Mouse (Mus musculus) liver, embryonic 14.5 days (tissue): ENCODE measurements at regions not wholly inside any gene's neighbourhood (a gene's known extent, or its start where the extent isn't known, plus 50 kb on each side); places are given as distances from the start of the nearest gene placed in this dataset.

Experiments
- ATAC-seq: fragments of 200-750 bp; cut with Nextera tagmentation; 2 replicates; pipeline ENCODE4 v1.8.0; 2017; ENCODE audit warnings: moderate number of reproducible peaks, mild to moderate bottlenecking, moderate library complexity; ENCODE audit not compliant: insufficient read depth
- DNase-seq, 3 experiments: peaks; one replicate each; pipeline ENCODE4 v3.0.0-alpha.2; 2012 to 2013; ENCODE audit warnings: low read depth in 3 of 3, low spot score in 3 of 3
- H3K27ac ChIP-seq: fragments of 300-500 bp; sonication (generic); 2 replicates; pipeline ENCODE4 v1.5.1; 2014; ENCODE audit warnings: moderate library complexity, mild to moderate bottlenecking, control low read depth, inconsistent platforms
- H3K27me3 ChIP-seq: fragments of 300-500 bp; sonication (generic); 2 replicates; pipeline ENCODE4 v1.6.1; 2014; ENCODE audit warnings: mild to moderate bottlenecking, low read length, moderate library complexity; ENCODE audit not compliant: control insufficient read depth, insufficient read depth
- H3K36me3 ChIP-seq: fragments of 300-500 bp; sonication (generic); replicated peaks from 2 replicates; pipeline ENCODE4 v1.6.1; 2014; ENCODE audit warnings: low read depth; ENCODE audit not compliant: control insufficient read depth, insufficient read depth
- H3K4me1 ChIP-seq, 2 experiments: fragments of 200-500 bp in 1 of 2; fragments of 300-500 bp in 1 of 2; sonication (generic) in 1 of 2; replicated peaks; 2 replicates each; pipeline ENCODE4 v1.6.1; 2012 to 2014; ENCODE audit warnings: antibody characterized with exemption in 1 of 2, inconsistent platforms in 1 of 2, low read length in 1 of 2; ENCODE audit not compliant: control insufficient read depth in 2 of 2, insufficient read depth in 2 of 2
- H3K4me2 ChIP-seq: fragments of 300-500 bp; sonication (generic); 2 replicates; pipeline ENCODE4 v1.6.1; 2014; ENCODE audit warnings: low read depth, mild to moderate bottlenecking, control low read depth, moderate library complexity
- H3K4me3 ChIP-seq, 2 experiments: fragments of 200-500 bp in 1 of 2; fragments of 300-500 bp in 1 of 2; sonication (generic) in 1 of 2; 2 replicates each; pipeline ENCODE4 v1.5.1; 2012 to 2014; ENCODE audit warnings: low read depth in 2 of 2, low read length in 2 of 2, mild to moderate bottlenecking in 2 of 2, control low read depth in 1 of 2, inconsistent platforms in 1 of 2, moderate library complexity in 1 of 2; ENCODE audit not compliant: insufficient read depth in 1 of 2
- H3K9ac ChIP-seq: fragments of 300-500 bp; sonication (generic); replicated peaks from 2 replicates; pipeline ENCODE4 v1.6.1; 2014; ENCODE audit warnings: mild to moderate bottlenecking, control low read depth, moderate library complexity
- H3K9me3 ChIP-seq: fragments of 300-500 bp; sonication (generic); 2 replicates; pipeline ENCODE4 v1.6.1; 2016; ENCODE audit warnings: low read length, mixed read lengths; ENCODE audit not compliant: control insufficient read depth
- CTCF ChIP-seq: IDR thresholded peaks from 2 replicates; pipeline ENCODE4 v1.5.1; 2016; ENCODE audit warnings: antibody characterized with exemption, low read depth, control low read depth
- EP300 ChIP-seq: IDR thresholded peaks from 2 replicates; pipeline ENCODE4 v1.6.1; 2016; ENCODE audit warnings: antibody characterized with exemption, low read depth
- WGBS: fragments of 180-500 bp; shearing (Covaris S2); extraction: QIAGEN DNeasy Blood & Tissue Kit; methylation state at CpG from one replicate; pipeline ENCODE4 v1.1.7; 2014; ENCODE audit not compliant: insufficient replicate concordance; 5-methylcytosine and 5-hydroxymethylcytosine counted together

DNA sequence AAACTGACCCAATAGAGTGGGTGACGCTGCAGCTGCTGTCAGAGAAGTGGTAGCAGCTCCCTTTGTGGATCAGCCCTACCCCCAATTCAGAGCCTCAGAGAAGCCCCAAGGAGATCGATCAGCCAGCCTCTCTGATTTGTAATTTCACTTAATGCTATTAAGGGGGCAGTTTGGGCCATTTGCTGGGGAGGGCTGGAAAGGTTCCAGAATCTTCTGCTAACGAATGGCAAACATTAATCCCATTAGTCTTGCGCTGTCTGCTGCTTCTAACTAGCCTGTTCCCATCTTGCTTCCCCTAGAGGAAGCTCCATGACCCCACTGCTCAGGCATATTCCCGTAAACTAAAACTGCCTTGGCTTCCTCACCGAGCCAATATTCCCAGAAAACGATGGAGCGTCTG is 59.9 kb upstream of the Lrrn2 start:
- DNase-seq (no peak), ATAC-seq (no peak)
- no peaks in the 10 kb centered on the region for H3K36me3 ChIP-seq
- H3K4me3 ChIP-seq, result no peak overlapping the region
- no peak overlapping the region for H3K27ac ChIP-seq
- TF ChIP-seq EP300, result no peak
- no peak for TF ChIP-seq CTCF
- no peak overlapping the region for H3K4me2 ChIP-seq
- no peaks in the 10 kb centered on the region for H3K27me3 ChIP-seq
- H3K9ac ChIP-seq, result no peak overlapping the region
- 46% methylated on average over 8 of the region's 8 CpGs for WGBS
- H3K4me1 ChIP-seq, result no peaks in the 10 kb centered on the region
- no peaks in the 10 kb centered on the region for H3K9me3 ChIP-seq

DNA sequence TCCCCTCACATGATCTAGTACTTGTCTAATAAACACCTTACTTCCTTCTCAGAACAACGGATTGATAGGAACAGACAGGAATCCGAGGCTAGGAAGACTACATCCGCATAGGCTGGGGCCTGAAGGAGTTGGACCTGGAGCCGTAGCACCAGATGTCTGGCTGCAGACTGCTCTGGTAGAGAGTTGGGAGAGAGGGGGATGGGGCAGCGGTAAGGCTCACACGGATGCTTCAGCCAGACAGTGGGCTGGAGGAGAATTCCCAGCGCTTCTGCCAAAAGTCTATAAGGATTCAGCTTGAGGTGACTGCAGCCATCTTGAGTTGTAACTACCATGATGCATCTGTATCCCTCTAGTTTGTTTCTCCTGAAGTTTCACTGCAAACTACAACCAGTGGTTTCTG is 61.8 kb upstream of the Lrrn2 start:
- Histone ChIP-seq H3K4me1 (no peaks in the 10 kb centered on the region), H3K36me3 (no peaks in the 10 kb centered on the region), H3K4me3 (no peak overlapping the region), H3K4me2 (no peak overlapping the region), H3K27ac (no peak overlapping the region), H3K27me3 (no peaks in the 10 kb centered on the region), H3K9me3 (no peaks in the 10 kb centered on the region), H3K9ac (no peak overlapping the region)
- TF ChIP-seq CTCF (no peak), EP300 (no peak)
- DNase-seq (no peak), ATAC-seq (no peak)
- 40% methylated on average over 7 of the region's 7 CpGs for WGBS

DNA sequence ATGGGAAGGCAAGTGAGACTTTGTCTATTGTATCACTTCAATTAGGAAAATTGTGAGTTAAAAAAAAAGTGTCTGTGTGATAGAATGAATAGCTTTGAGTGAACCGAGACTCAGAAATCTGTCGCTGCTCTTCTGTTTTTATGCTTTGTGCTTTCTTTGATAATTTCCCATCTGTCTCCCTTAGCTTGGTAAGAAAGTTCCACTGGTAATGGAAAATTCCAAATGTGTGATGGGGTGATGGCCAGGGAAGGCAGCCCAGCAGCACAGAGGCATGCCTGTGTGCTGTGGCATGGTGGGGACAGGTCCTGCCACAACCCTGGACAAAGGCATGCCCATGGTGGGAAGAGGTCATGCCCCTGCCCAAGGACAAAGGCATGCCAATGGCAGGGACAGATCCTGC is 62.7 kb upstream of the Lrrn2 start:
- no peak for ATAC-seq
- Histone ChIP-seq H3K27ac (no peak overlapping the region), H3K36me3 (no peaks in the 10 kb centered on the region), H3K4me1 (no peaks in the 10 kb centered on the region), H3K4me3 (no peak overlapping the region), H3K9me3 (no peaks in the 10 kb centered on the region), H3K27me3 (no peaks in the 10 kb centered on the region), H3K4me2 (no peak overlapping the region), H3K9ac (no peak overlapping the region)
- no peak for TF ChIP-seq EP300
- no peak for TF ChIP-seq CTCF
- 70% methylated on average over 2 of the region's 2 CpGs for WGBS
- no peak for DNase-seq

DNA sequence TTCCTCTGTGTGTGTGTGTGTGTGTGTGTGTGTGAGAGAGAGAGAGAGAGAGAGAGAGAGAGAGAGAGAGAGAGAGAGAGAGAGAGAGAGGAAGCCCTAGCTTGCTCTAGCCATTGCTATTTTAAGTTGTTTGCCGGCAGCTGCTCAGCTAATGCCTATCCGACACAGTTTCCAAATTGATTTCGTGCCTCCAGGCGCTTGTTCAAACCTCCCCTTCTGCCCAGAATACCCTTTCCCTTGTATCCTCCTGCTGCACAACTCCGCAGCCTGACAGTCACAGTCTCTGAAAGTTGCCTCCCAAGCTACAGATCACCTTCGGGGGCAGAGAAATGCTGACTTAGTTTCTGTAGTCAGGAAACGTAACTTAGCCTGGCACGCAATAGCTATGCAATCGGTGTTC is 63.9 kb upstream of the Nfasc start:
- ATAC-seq, result no peak
- 63% methylated on average over 9 of the region's 9 CpGs for WGBS
- Histone ChIP-seq H3K4me3 (no peak overlapping the region), H3K4me1 (no peaks in the 10 kb centered on the region), H3K9ac (no peak overlapping the region), H3K9me3 (no peaks in the 10 kb centered on the region), H3K4me2 (no peak overlapping the region), H3K36me3 (no peaks in the 10 kb centered on the region), H3K27me3 (no peaks in the 10 kb centered on the region), H3K27ac (no peak overlapping the region)
- no peak for DNase-seq
- TF ChIP-seq EP300, result no peak
- no peak for TF ChIP-seq CTCF

DNA sequence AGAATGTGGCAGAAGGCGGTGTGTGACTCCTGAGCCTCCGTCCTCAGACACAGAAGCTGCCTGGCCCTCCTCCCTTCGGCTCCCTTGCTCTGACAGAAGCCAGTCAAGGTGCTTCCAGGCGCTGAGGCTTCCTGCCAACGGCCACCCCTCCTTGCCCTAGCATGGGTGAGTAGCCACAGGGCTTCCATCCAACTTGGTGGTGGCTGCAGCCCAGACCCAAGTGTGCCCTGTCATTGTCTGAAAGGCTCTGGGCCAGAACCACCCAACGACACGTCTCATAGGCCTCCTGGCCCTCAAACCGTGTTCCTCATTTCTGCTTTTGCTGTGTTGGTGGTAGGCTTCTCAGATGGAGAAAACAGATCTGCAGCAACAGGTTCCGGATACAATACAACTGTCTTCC is 62.2 kb upstream of the Nfasc start:
- WGBS, result 55% methylated on average over 9 of the region's 9 CpGs
- H3K4me2 ChIP-seq, result no peak overlapping the region
- no peaks in the 10 kb centered on the region for H3K9me3 ChIP-seq
- H3K4me1 ChIP-seq, result no peaks in the 10 kb centered on the region
- H3K36me3 ChIP-seq, result no peaks in the 10 kb centered on the region
- no peak for ATAC-seq
- no peak for DNase-seq
- no peak overlapping the region for H3K4me3 ChIP-seq
- H3K27ac ChIP-seq, result no peak overlapping the region
- no peak for TF ChIP-seq EP300
- TF ChIP-seq CTCF, result no peak
- no peaks in the 10 kb centered on the region for H3K27me3 ChIP-seq
- H3K9ac ChIP-seq, result no peak overlapping the region

DNA sequence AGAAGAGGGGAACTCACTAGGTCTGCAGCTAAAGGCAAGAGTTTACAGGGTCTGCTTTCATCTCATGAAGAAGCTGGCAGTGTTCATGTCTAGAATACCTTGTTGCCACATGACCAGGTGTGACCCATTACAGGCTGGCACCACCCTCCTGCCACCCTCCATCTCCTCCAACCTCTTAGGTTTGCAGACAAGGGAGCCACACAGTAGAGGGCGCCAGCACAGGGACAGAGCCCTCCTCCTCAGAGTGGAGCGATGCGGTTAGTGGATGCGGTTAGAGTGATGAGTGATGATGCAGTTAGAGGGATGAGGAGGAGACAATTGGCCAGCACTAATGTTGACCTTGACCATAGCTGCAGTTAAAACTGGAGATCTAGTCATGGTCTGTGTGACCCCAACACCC is 60.8 kb upstream of the Nfasc start:
- TF ChIP-seq CTCF, result peak; percentile 27; the same call in 1 of the 2 replicates
- no peak for TF ChIP-seq EP300
- Histone ChIP-seq H3K9me3 (no peaks in the 10 kb centered on the region), H3K27me3 (no peaks in the 10 kb centered on the region), H3K4me3 (no peak overlapping the region), H3K4me1 (no peaks in the 10 kb centered on the region), H3K9ac (no peak overlapping the region), H3K36me3 (no peaks in the 10 kb centered on the region), H3K27ac (no peak overlapping the region), H3K4me2 (no peak overlapping the region)
- ATAC-seq (no peak), DNase-seq (no peak)
- WGBS, result 33% methylated on average over 4 of the region's 4 CpGs
